Mouse (Mus musculus) limb, embryonic 14.5 days (tissue): ENCODE measurements around the gene Poc5. TPM values are rescaled to one million over a fixed set of nuclear protein-coding genes. Genes with fewer than 3 reads are reported as not detected.

ENCODE experiments used
- ATAC-seq: fragments of 200-750 bp; cut with Nextera tagmentation; 2 replicates; pipeline ENCODE4 v1.8.0; 2017; ENCODE audit warnings: low read depth, moderate number of reproducible peaks, moderate TSS enrichment; ENCODE audit not compliant: low FRiP score
- DNase-seq: peaks from one replicate; pipeline ENCODE4 v3.0.0-alpha.2; 2015; ENCODE audit warnings: low spot score
- H3K27ac ChIP-seq: fragments of 300-500 bp; sonication (generic); replicated peaks from 2 replicates; pipeline ENCODE4 v1.5.1; 2014; ENCODE audit warnings: low read depth, mild to moderate bottlenecking, low read length, moderate library complexity, mixed read lengths
- H3K27me3 ChIP-seq: fragments of 300-500 bp; sonication (generic); 2 replicates; pipeline ENCODE4 v1.6.1; 2014; ENCODE audit warnings: low read length, mixed read lengths; ENCODE audit not compliant: control insufficient read depth, insufficient read depth
- H3K36me3 ChIP-seq: fragments of 300-500 bp; sonication (generic); 2 replicates; pipeline ENCODE4 v1.6.1; 2014; ENCODE audit warnings: mild to moderate bottlenecking, low read length, moderate library complexity, mixed read lengths; ENCODE audit not compliant: control insufficient read depth, insufficient read depth
- H3K4me1 ChIP-seq: fragments of 300-500 bp; sonication (generic); 2 replicates; pipeline ENCODE4 v1.6.1; 2014; ENCODE audit warnings: antibody characterized with exemption, low read length, mixed read lengths; ENCODE audit not compliant: control insufficient read depth, insufficient read depth
- H3K4me2 ChIP-seq: fragments of 300-500 bp; sonication (generic); replicated peaks from 2 replicates; pipeline ENCODE4 v1.6.1; 2014; ENCODE audit warnings: low read depth, mild to moderate bottlenecking, low read length, moderate library complexity; ENCODE audit not compliant: severe bottlenecking
- H3K4me3 ChIP-seq: fragments of 300-500 bp; sonication (generic); replicated peaks from 2 replicates; pipeline ENCODE4 v1.5.1; 2014; ENCODE audit warnings: low read length
- H3K9ac ChIP-seq: fragments of 300-500 bp; sonication (generic); 2 replicates; pipeline ENCODE4 v1.6.1; 2014; ENCODE audit warnings: mild to moderate bottlenecking, low read depth, low read length, moderate library complexity; ENCODE audit not compliant: severe bottlenecking
- H3K9me3 ChIP-seq: fragments of 300-500 bp; sonication (generic); 2 replicates; pipeline ENCODE4 v1.6.1; 2016; ENCODE audit warnings: low read length; ENCODE audit not compliant: control insufficient read depth
- POLR2A ChIP-seq: fragments of 200-500 bp; IDR thresholded peaks from 2 replicates; pipeline ENCODE4 v1.8.0; 2012; ENCODE audit warnings: inconsistent platforms, mild to moderate bottlenecking, moderate library complexity, borderline replicate concordance; ENCODE audit not compliant: insufficient read depth, insufficient read length; ENCODE audit errors: extremely low read depth
- WGBS: fragments of 180-500 bp; shearing (Covaris S2); extraction: QIAGEN DNeasy Blood & Tissue Kit; methylation state at CpG from one replicate; pipeline ENCODE4 v1.1.7; 2014; 5-methylcytosine and 5-hydroxymethylcytosine counted together
- polyA plus RNA-seq, 2 experiments: library from polyadenylated mRNA; depleted of rRNA in 1 of 2; stranded (reverse) in 1 of 2; unstranded in 1 of 2; fragments of >200 nt; fragmentation: Nextera tagmentation in 1 of 2; extraction: Ambion mirVana in 1 of 2; gene quantifications; 2 replicates each; pipeline versions ENCODE4 v1.2.1 to v1.2.3; 2012 to 2014

Poc5 gene
- polyA plus RNA-seq (2012; rRNA removed) (12.0 and 12.8 TPM in 2 replicates), polyA plus RNA-seq (2014; fragmentation: Nextera tagmentation; extraction: Ambion mirVana) (15.7 and 16.9 TPM in 2 replicates)

DNA sequence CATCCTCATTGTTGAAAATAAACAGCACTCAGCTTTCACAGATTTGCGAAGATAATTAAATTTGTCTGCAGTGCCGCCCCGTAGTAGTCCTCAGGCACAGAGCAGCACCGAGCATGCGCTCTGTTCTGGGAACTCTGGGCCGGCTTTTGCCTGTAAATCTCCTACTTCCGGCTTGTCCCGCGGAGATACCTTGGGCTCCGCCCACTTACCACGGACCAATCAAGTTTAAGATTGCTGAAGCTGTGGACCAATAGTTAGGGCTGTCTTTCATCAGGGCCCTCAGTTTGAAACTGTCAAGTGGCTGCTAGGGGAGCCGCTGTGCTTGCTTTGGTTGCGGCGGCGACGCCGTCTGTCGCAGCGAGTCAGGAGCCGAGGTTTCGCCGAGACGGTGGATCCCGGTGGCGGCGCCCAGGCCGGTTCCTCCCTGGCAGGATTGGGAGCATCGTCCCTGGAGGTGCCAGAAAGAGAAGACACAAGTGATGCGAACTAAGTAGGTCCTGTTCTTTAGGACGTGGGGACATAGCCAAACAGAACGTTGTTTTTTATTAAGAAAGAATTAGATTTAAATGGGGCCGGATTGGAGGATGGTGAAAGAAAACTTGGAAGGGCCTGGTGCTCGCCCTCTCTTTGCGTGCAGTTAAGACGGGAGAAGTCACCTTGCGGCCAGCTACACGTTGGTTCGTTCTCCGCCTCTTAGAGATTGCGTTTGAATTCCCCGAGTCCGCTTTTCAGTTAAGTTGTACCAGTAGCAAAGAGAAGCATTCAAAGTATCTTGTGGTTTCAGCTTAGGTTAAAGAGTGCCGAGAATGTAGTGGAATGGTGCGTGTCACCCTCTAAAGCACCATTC lies at the start of gene Poc5:
Poc5 (plus strand) TSS at position 253 of the 847 bp plus-strand sequence.
- Histone ChIP-seq H3K27ac (no peak within 1 kb of the TSS; the same call in 1 of the 2 replicates), H3K36me3 (peaks cover 31% of the 10 kb centered on the region), H3K27me3 (no peaks in the 10 kb centered on the region), H3K4me2 (peak within 1 kb of the TSS; percentile 73), H3K4me3 (peak within 1 kb of the TSS; percentile 64), H3K4me1 (peaks cover 8% of the 10 kb centered on the region), H3K9ac (peak within 1 kb of the TSS; percentile 60), H3K9me3 (no peaks in the 10 kb centered on the region)
- ATAC-seq (peak; percentile 100), DNase-seq (peak; percentile 98)
- no peak for TF ChIP-seq POLR2A
- WGBS: under 1% methylated on average over 44 of the region's 44 CpGs

GRCm38 (mm10) chr13:96341461-96341860 lies 46.6 kb upstream of the Poc5 start:
- no peak overlapping the region for H3K4me3 ChIP-seq
- no peak overlapping the region for H3K4me2 ChIP-seq
- H3K36me3 ChIP-seq: no peaks in the 10 kb centered on the region
- no peak for ATAC-seq
- no peaks in the 10 kb centered on the region for H3K4me1 ChIP-seq
- TF ChIP-seq POLR2A: no peak
- H3K9ac ChIP-seq: no peak overlapping the region
- H3K9me3 ChIP-seq: no peaks in the 10 kb centered on the region
- H3K27me3 ChIP-seq: no peaks in the 10 kb centered on the region
- DNase-seq: no peak
- 68% methylated on average over 3 of the region's 3 CpGs for WGBS
- H3K27ac ChIP-seq: no peak overlapping the region

- no peak for DNase-seq
- H3K9ac ChIP-seq: no peak overlapping the region
- H3K27ac ChIP-seq: no peak overlapping the region
- WGBS: 82% methylated on average over 6 of the region's 6 CpGs
- H3K36me3 ChIP-seq: no peaks in the 10 kb centered on the region
- no peak overlapping the region for H3K4me3 ChIP-seq
- ATAC-seq: no peak
- no peak overlapping the region for H3K4me2 ChIP-seq
- no peaks in the 10 kb centered on the region for H3K4me1 ChIP-seq
- H3K9me3 ChIP-seq: no peaks in the 10 kb centered on the region
- no peak for TF ChIP-seq POLR2A
- H3K27me3 ChIP-seq: no peaks in the 10 kb centered on the region
Observed at GRCm38 (mm10) chr13:96344778-96345177, 43.3 kb upstream of the Poc5 start.

- H3K4me1 ChIP-seq: no peaks in the 10 kb centered on the region
- no peaks in the 10 kb centered on the region for H3K36me3 ChIP-seq
- no peak overlapping the region for H3K4me2 ChIP-seq
- no peak overlapping the region for H3K4me3 ChIP-seq
- DNase-seq (no peak), ATAC-seq (no peak)
- H3K27ac ChIP-seq: no peak overlapping the region
- H3K9ac ChIP-seq: no peak overlapping the region
- H3K27me3 ChIP-seq: no peaks in the 10 kb centered on the region
- H3K9me3 ChIP-seq: no peaks in the 10 kb centered on the region
- 45% methylated on average over 3 of the region's 3 CpGs for WGBS
- TF ChIP-seq POLR2A: no peak
Observed at GRCm38 (mm10) chr13:96346581-96346980, 41.5 kb upstream of the Poc5 start.

GRCm38 (mm10) chr13:96350207-96350606 lies 37.9 kb upstream of the Poc5 start:
- Histone ChIP-seq H3K27me3 (no peaks in the 10 kb centered on the region), H3K4me2 (no peak overlapping the region), H3K9me3 (no peaks in the 10 kb centered on the region), H3K36me3 (no peaks in the 10 kb centered on the region), H3K9ac (no peak overlapping the region), H3K4me1 (no peaks in the 10 kb centered on the region), H3K4me3 (no peak overlapping the region), H3K27ac (no peak overlapping the region)
- WGBS: 85% methylated on average over 6 of the region's 6 CpGs
- no peak for TF ChIP-seq POLR2A
- DNase-seq: no peak
- ATAC-seq: no peak
